Mouse (Mus musculus): ENCODE data around the gene Nfib.

Gene Nfib

DNA sequence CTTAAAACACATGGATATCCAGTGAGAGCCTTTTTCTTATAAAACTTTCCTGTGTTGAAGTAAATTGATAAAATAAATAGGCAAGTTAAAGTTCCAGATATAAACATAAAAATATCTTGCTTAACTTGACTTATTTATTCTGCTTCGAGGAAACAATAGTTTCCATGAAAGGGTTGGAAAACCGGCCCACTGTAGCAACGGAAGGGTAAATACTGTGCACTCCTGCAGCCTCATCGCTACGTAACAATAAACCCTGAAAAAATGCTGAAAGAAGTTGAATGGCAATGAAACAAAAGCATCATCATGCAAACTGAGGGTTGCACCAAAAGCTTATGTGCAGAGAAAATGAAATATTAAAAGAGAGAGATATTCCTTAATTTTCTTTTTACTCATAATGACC is 203.5 kb downstream of the Nfib start:
- no peak for TF ChIP-seq GATA4 (IDR thresholded peaks at IDR 0.05; ENCODE audit: insufficient replicate concordance, low read length)

DNA sequence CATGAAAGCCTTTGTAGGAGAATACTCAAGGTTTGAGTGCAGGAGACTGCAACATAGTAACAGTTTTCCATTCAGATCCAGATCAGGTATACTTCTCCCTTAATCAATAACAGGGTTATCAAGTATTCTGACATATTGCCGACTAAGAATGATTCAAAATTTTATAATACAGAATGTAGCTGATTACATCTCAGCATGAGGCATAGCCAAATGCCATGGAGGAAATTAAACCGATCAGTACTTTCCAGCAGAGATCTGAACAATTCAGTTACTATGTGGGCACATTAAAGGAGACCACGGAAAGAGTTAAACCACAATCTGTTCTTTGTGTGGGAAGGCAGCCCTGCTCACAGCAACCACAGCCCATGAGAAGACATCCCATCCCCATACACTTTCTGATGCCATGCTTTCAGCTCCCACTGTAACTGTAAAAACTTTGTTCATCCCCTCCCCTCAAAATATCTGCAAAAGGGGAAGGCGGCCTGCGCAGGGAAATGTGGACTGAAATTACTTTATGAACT is 204.9 kb downstream of the Nfib start:
- TF ChIP-seq GATA4 (IDR thresholded peaks at IDR 0.05; ENCODE audit: insufficient replicate concordance, low read length), result no peak

DNA sequence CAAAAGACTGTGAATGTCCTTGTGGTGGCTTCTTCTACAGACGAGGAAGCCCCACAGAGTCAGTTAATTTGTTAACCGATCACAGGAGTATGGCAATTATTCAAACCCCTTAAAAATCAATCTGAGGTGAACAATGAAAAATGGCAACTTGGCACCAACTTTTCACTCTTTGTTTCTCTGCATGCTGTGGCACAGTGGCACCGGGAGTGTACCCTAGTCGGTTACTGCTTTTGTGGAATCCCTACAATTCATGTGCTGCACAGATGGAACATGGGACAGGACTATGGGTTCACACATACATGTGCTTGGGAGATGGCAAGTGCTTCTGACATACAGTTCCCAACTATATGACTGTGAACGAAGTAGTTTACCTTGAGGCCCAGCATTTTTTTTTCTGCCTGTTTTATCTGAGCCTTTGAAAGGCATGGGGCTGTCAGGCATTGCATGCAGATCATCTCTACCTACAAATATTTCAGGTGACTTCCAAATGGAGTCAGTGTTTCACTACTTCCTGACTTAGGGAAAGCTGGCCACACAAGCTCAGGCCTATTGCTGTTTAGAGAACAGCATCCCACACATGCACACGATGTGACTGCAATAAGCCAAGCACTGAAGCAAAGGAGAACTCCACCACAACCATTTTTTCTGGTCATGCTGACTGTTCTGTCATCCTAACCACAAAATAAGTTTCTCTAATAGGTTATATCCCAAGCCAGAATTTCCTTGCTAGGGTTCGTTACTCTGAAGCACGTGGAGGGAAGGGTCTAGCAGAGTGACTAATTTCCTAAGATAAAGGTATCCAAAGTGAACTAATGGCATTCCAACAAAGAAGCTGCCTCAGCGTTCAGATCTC is 205.6 kb downstream of the Nfib start:
- TF ChIP-seq GATA4 (IDR thresholded peaks at IDR 0.05; ENCODE audit: insufficient replicate concordance, low read length), result no peak

DNA sequence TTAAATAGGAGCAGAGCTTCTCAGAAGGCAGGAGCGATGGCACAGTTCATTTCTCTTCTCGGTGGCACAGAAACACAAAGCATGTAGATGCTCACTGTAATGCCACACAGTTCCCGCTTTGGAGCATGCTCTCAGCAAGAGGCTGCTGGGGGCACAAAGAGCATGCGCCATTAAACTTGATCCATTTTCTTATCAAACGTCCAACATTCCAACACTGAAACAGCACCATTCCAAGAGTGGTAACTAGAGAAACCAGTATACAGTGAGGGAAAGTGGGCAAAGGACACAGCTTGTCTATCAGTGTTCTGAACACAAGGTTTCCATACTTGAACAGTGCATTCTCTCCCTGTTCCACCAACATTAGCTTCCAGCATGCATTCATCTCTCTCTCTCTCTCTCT is 206.3 kb downstream of the Nfib start:
- no peak for TF ChIP-seq GATA4 (IDR thresholded peaks at IDR 0.05; ENCODE audit: insufficient replicate concordance, low read length)

GRCm38 (mm10) chr4:82497671-82498631 is 207.6 kb downstream of the Nfib start:
- TF ChIP-seq GATA4 (IDR thresholded peaks at IDR 0.05; ENCODE audit: insufficient replicate concordance, low read length), result peak; percentile 31; the same call in 1 of the 2 replicates

DNA sequence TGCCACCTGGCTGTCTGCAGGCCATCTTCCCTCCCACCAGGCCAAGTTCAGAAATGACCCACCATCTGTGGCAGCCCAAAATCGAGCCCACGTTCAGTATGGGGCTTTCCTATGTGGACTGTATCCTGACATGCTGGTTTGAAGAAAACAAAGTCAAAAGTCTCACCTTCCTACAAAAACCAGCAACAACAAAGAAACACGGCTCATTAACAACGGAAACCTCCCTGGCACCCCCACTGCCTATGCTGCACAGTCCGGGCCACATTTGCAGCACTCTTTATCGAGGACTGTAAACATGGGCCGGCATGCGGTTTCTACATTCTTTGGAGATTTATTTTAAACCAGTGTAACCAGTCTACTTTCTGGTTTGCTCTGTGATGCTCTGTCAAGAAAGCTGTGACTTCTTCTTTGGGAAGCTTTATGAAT is 208.4 kb downstream of the Nfib start:
- no peak for TF ChIP-seq GATA4 (IDR thresholded peaks at IDR 0.05; ENCODE audit: insufficient replicate concordance, low read length)

DNA sequence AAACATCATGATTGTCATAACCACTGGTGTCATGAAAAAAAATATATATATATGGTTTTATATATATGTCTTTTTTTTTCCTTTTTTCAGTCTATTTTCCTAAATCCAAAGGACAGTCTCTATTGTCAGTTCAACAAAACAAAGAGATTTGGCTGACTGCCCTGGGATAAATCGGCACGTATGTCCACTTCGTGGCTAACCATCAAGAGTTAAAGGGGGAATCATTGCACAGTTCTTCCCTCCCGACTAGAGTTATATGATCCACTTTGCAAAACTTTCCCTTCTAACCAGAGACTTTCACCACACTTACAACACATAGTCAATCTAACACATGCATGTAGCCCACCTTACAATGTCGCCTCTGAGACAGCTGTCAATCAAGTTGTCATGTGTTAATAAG is 209.2 kb downstream of the Nfib start:
- no peak for TF ChIP-seq GATA4 (IDR thresholded peaks at IDR 0.05; ENCODE audit: insufficient replicate concordance, low read length)

DNA sequence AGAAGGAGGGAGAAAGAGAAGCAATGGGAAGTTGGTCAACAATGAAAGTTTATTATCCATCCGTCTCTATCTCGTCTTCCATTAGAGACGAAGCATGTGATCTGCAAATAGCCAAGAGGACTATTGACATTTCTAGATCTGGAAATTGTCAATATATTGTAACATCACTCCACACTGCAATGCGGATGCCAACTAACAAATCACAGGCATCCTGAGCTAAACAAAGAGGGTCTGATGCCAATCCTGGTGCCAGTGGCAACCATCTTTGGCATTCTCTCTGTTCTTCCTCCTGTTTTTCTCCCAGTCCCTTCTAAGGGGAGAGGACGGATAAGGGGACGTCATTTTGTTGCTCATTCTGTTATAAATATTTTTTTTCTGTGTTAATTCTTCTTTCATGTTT is 209.9 kb downstream of the Nfib start:
- no peak for TF ChIP-seq GATA4 (IDR thresholded peaks at IDR 0.05; ENCODE audit: insufficient replicate concordance, low read length)

GRCm38 (mm10) chr4:82494829-82495228 is 210.7 kb downstream of the Nfib start:
- TF ChIP-seq GATA4 (IDR thresholded peaks at IDR 0.05; ENCODE audit: insufficient replicate concordance, low read length), result no peak

DNA sequence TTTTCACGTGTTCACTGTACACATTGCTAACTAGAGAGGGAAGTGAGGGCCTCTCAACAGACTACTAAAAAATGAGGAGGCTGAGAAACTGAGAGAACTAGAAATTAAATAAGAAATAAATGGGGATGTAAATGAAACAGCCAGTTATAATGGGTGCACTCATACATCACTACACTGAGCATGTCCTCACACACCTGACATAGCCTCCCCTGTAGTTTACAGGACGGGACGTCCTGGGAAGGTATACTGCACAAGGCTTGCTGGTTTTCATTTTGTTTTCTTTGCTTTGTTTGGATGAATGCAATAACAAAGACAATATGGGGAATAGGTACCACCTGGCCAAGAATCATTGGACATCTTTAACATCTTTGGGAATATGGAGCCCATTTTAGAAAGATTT is 211.1 kb downstream of the Nfib start:
- TF ChIP-seq GATA4 (IDR thresholded peaks at IDR 0.05; ENCODE audit: insufficient replicate concordance, low read length), result no peak

- TF ChIP-seq GATA4 (IDR thresholded peaks at IDR 0.05; ENCODE audit: insufficient replicate concordance, low read length), result no peak
Measured at GRCm38 (mm10) chr4:82493865-82494264, 211.7 kb downstream of the Nfib start.

DNA sequence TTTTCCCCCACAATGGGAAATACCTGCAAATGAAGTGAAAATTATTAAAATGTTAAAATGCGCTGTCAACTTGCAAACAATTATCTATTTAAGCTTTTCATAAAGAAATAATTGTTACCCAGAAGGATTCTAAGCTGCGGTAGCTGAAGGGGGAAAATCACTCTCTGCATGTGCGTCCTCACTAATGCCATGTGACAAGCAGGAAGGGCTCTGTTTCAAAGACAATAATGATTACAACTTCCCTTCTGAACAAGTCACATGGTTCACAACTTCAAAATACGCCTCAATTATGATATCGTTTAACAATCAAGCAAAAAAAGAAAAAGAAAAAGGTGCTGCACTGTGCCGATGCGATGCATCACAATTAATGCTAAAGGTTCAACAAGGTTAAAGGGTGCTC is 212.2 kb downstream of the Nfib start:
- TF ChIP-seq GATA4 (IDR thresholded peaks at IDR 0.05; ENCODE audit: insufficient replicate concordance, low read length), result no peak

- TF ChIP-seq GATA4 (IDR thresholded peaks at IDR 0.05; ENCODE audit: insufficient replicate concordance, low read length), result no peak
Measured at GRCm38 (mm10) chr4:82492737-82493136, 212.8 kb downstream of the Nfib start.

GRCm38 (mm10) chr4:82489939-82490338 is 215.6 kb downstream of the Nfib start:
- no peak for TF ChIP-seq GATA4 (IDR thresholded peaks at IDR 0.05; ENCODE audit: insufficient replicate concordance, low read length)

GRCm38 (mm10) chr4:82485910-82486309 is 219.6 kb downstream of the Nfib start:
- TF ChIP-seq GATA4 (IDR thresholded peaks at IDR 0.05; ENCODE audit: insufficient replicate concordance, low read length), result peak; percentile 83

GRCm38 (mm10) chr4:82483871-82484270 is 221.7 kb downstream of the Nfib start:
- TF ChIP-seq GATA4 (IDR thresholded peaks at IDR 0.05; ENCODE audit: insufficient replicate concordance, low read length), result no peak
